Mouse (Mus musculus): ENCODE results near the gene Dnm3.

- TF ChIP-seq CTCF (IDR thresholded peaks at IDR 0.05; ENCODE audit: extremely low read depth, insufficient read length, insufficient replicate concordance, low read depth, low read length) (no peak), POLR2A (IDR thresholded peaks at IDR 0.05; ENCODE audit: low read depth, low read length) (no peak)
Observed at GRCm38 (mm10) chr1:162108726-162109436, 369.0 kb downstream of the Dnm3 start.

Measured in small intestine, adult 2 months (tissue).